Mouse (Mus musculus) left cerebral cortex, adult 6 months (tissue): Measurements from ENCODE around the gene Olfr769. TPM values are rescaled to one million over a fixed set of nuclear protein-coding genes. Genes with fewer than 3 reads are reported as not detected.

Experiments
- long read RNA-seq, 2 experiments: library from polyadenylated mRNA; unstranded; transcript quantifications; one replicate each; pipeline ENCODE4 v2.0.0; 2019 to 2020
- polyA plus RNA-seq: library from polyadenylated mRNA; unstranded; fragments of <200 nt; fragmentation: Nextera tagmentation; gene quantifications from 2 replicates; pipeline ENCODE4 v1.2.3, GENCODE M21; 2021

The Olfr769 gene
- polyA plus RNA-seq, result not detected in 2 replicates
- long read RNA-seq, experiment 1, result 0 reads
- long read RNA-seq, experiment 2, result 0 reads

GRCm38 (mm10) chr10:129117761-129118160 lies at the start of gene Olfr769:
Gene Olfr769, minus strand, starts transcription at chr10:129117861.

GRCm38 (mm10) chr10:129164651-129165050 lies 47.0 kb upstream of the Olfr769 start, which contains the start of gene Olfr771:
Gene Olfr771, minus strand, starts transcription at chr10:129164751.

GRCm38 (mm10) chr10:129138898-129139297 lies 21.2 kb upstream of the Olfr769 start, which contains the start of gene Olfr770:
Gene Olfr770, minus strand, starts transcription at chr10:129138998.

GRCm38 (mm10) chr10:129099275-129099674 lies 18.4 kb downstream of the Olfr769 start, which contains the start of gene Olfr768:
Gene Olfr768, minus strand, starts transcription at chr10:129099375.

GRCm38 (mm10) chr10:129082810-129083209 lies 34.9 kb downstream of the Olfr769 start, which contains the start of gene Olfr767:
Gene Olfr767, minus strand, starts transcription at chr10:129082910.

GRCm38 (mm10) chr10:129068877-129069276 lies 48.8 kb downstream of the Olfr769 start, which contains the start of gene Olfr766-ps1:
Gene Olfr766-ps1, minus strand, starts transcription at chr10:129068977.

Other genes with a start within 250 kb of the Olfr769 start
- gene Gdf11, start 226.1 kb downstream of the Olfr769 start, polyA plus RNA-seq, result 2.9 and 4.7 TPM in 2 replicates
- 156 and 164 TPM in 2 replicates for gene Cd63, start 216.9 kb downstream of the Olfr769 start, polyA plus RNA-seq
- 7.4 and 8.4 TPM in 2 replicates for gene Rdh5, start 195.0 kb downstream of the Olfr769 start, polyA plus RNA-seq
- 336 and 357 TPM in 2 replicates for gene Bloc1s1, start 193.8 kb downstream of the Olfr769 start, polyA plus RNA-seq
- 2.2 and 2.5 TPM in 2 replicates for gene Itga7, start 184.0 kb downstream of the Olfr769 start, polyA plus RNA-seq
- gene Mettl7b, start 156.9 kb downstream of the Olfr769 start, polyA plus RNA-seq, result not detected in 2 replicates
- not detected in 2 replicates for gene Olfr9, start 128.4 kb downstream of the Olfr769 start, polyA plus RNA-seq
- gene Olfr763, start 107.1 kb downstream of the Olfr769 start, polyA plus RNA-seq, result not detected in 2 replicates
- gene Olfr764-ps1, start 78.0 kb downstream of the Olfr769 start, polyA plus RNA-seq, result not detected in 2 replicates
- not detected in 2 replicates for gene Olfr765, start 67.9 kb downstream of the Olfr769 start, polyA plus RNA-seq
- not detected in 2 replicates for gene Olfr766-ps1, start 48.9 kb downstream of the Olfr769 start, polyA plus RNA-seq
- not detected in 2 replicates for gene Olfr767, start 35.0 kb downstream of the Olfr769 start, polyA plus RNA-seq
- not detected in 2 replicates for gene Olfr768, start 18.5 kb downstream of the Olfr769 start, polyA plus RNA-seq
- not detected in 2 replicates for gene Olfr770, start 21.1 kb upstream of the Olfr769 start, polyA plus RNA-seq
- not detected in 2 replicates for gene Olfr771, start 46.9 kb upstream of the Olfr769 start, polyA plus RNA-seq
- not detected in 2 replicates for gene Olfr772, start 60.1 kb upstream of the Olfr769 start, polyA plus RNA-seq
- gene Olfr773, start 69.6 kb upstream of the Olfr769 start, polyA plus RNA-seq, result not detected in 2 replicates
- gene Olfr774, start 118.3 kb upstream of the Olfr769 start, polyA plus RNA-seq, result not detected in 2 replicates
- not detected in 2 replicates for gene Olfr775, start 130.6 kb upstream of the Olfr769 start, polyA plus RNA-seq
- gene Olfr776, start 141.3 kb upstream of the Olfr769 start, polyA plus RNA-seq, result not detected in 2 replicates
- gene Olfr777, start 153.6 kb upstream of the Olfr769 start, polyA plus RNA-seq, result not detected in 2 replicates
- gene Olfr780, start 200.3 kb upstream of the Olfr769 start, polyA plus RNA-seq, result not detected in 2 replicates
- not detected in 2 replicates for gene Olfr781, start 211.0 kb upstream of the Olfr769 start, polyA plus RNA-seq
- gene Olfr782, start 231.0 kb upstream of the Olfr769 start, polyA plus RNA-seq, result not detected in 2 replicates